Mouse (Mus musculus): ENCODE data around the gene Scaf1. TPM values are rescaled to one million over a fixed set of nuclear protein-coding genes. Genes with fewer than 3 reads are reported as not detected.

Scaf1 gene
- polyA plus RNA-seq, 1 experiment: 147 TPM

GRCm38 (mm10) chr7:45038411-45038810 lies 22.2 kb upstream of the Scaf1 start:
- DNase-seq (ENCODE audit: low read depth): no peak
- TF ChIP-seq CTCF (IDR thresholded peaks at IDR 0.05; ENCODE audit: borderline replicate concordance, extremely low read depth, insufficient read depth, insufficient read length): no peak
- TF ChIP-seq POLR2A (IDR thresholded peaks at IDR 0.05; ENCODE audit: borderline replicate concordance, extremely low read depth, insufficient read depth, insufficient read length, poor library complexity, severe bottlenecking): no peak

DNA sequence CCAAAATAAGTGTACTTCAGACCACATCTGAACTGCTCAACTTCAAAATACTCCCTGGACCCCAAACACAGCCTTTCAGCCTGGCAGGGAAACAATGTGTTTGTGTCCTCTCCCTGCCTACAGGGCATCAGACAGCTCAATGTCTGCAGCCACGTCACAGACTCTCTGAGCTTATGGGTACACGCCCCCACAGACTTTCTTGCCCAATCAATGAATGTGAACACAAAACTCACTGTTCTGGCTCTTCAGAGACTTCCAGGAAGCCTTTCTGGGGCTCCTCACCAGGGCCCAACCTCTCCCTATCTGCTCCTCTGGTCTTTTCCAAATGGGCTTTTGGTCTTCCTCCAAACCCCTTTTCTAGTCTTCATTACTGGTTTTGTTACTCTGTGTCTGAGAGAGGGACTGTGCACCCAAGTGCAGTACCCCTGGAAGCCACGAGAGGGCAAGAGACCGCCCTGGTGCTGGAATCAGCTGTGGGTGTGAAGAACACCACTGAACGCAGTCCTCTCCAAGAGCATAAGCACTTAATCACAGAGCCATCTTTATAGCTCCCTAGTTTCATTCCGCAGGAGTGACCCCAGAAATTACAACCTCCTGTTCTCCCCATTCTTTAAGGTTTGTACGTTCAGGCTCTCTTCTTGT lies 21.7 kb upstream of the Scaf1 start:
- DNase-seq (ENCODE audit: low read depth): peak; percentile 39
- TF ChIP-seq POLR2A (IDR thresholded peaks at IDR 0.05; ENCODE audit: borderline replicate concordance, extremely low read depth, insufficient read depth, insufficient read length, poor library complexity, severe bottlenecking): no peak
- peak; percentile 77 for TF ChIP-seq CTCF (IDR thresholded peaks at IDR 0.05; ENCODE audit: borderline replicate concordance, extremely low read depth, insufficient read depth, insufficient read length)

DNA sequence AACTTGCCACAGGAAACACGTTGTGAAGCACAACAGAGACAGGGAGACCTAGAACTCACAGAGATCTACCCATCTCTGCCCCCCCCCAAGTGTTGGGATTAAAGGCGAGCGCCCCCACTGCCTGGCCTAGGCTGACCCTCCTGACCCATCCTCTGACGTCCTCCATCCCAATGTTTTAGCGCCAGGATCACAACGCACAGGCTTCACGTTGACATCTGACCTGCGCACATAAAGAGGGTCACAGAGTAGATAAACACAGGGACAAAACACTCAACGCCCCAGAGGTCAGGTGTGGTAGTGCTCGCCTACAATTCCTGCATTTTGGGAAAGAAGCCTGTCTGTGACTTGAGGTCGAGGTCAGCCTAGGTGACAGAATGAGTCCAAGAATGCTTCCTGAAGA lies 20.5 kb upstream of the Scaf1 start:
- no peak for DNase-seq (ENCODE audit: low read depth)
- TF ChIP-seq POLR2A (IDR thresholded peaks at IDR 0.05; ENCODE audit: borderline replicate concordance, extremely low read depth, insufficient read depth, insufficient read length, poor library complexity, severe bottlenecking): no peak
- TF ChIP-seq CTCF (IDR thresholded peaks at IDR 0.05; ENCODE audit: borderline replicate concordance, extremely low read depth, insufficient read depth, insufficient read length): no peak

DNA sequence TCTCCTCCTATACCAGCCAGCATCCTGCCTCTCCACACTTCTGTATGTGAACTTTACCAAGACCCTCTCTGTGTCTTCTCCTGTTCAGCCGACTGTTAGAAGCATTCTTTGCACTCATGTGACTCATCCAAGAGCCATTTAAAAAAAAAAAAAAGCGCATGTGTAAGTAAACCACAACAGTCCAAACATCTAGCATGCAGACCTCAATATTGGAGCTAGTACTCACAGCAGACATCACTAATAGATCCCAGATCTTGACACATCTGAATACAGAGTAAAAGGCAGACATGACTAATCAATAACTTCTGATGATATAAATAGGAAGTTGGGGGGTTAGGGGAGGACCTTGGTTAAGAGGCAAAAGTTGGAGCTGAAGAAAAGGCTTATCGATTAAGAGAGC lies 19.5 kb upstream of the Scaf1 start:
- no peak for TF ChIP-seq POLR2A (IDR thresholded peaks at IDR 0.05; ENCODE audit: borderline replicate concordance, extremely low read depth, insufficient read depth, insufficient read length, poor library complexity, severe bottlenecking)
- no peak for TF ChIP-seq CTCF (IDR thresholded peaks at IDR 0.05; ENCODE audit: borderline replicate concordance, extremely low read depth, insufficient read depth, insufficient read length)

GRCm38 (mm10) chr7:45033722-45034359 lies 17.7 kb upstream of the Scaf1 start:
- no peak for DNase-seq (ENCODE audit: low read depth)
- no peak for TF ChIP-seq POLR2A (IDR thresholded peaks at IDR 0.05; ENCODE audit: borderline replicate concordance, extremely low read depth, insufficient read depth, insufficient read length, poor library complexity, severe bottlenecking)
- TF ChIP-seq CTCF (IDR thresholded peaks at IDR 0.05; ENCODE audit: borderline replicate concordance, extremely low read depth, insufficient read depth, insufficient read length): no peak

More for the DNA sequence above, 19.5 kb upstream of the Scaf1 start:
- DNase-seq (ENCODE audit: low read depth): no peak

DNA sequence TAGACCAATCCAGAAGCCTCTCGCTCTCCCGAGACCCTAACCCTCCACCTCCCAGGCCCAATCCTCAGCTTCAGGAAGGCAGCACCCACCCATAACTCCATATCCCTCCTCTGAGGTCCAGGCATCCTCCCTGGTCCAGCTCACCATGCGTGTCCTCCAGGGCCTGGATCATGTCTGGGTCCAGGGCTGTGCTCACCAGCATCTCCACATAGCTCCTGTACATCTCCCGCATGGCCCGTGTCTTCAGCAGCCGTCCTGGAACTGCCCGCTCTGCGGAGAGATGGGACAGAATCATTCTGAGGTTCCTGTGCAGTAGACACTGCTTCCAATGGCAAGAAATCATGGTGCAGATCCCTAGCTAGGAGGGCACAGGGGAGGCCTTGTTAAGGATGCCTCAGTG lies 14.7 kb upstream of the Scaf1 start:
- no peak for DNase-seq (ENCODE audit: low read depth)
- TF ChIP-seq CTCF (IDR thresholded peaks at IDR 0.05; ENCODE audit: borderline replicate concordance, extremely low read depth, insufficient read depth, insufficient read length) (no peak), POLR2A (IDR thresholded peaks at IDR 0.05; ENCODE audit: borderline replicate concordance, extremely low read depth, insufficient read depth, insufficient read length, poor library complexity, severe bottlenecking) (no peak)

DNA sequence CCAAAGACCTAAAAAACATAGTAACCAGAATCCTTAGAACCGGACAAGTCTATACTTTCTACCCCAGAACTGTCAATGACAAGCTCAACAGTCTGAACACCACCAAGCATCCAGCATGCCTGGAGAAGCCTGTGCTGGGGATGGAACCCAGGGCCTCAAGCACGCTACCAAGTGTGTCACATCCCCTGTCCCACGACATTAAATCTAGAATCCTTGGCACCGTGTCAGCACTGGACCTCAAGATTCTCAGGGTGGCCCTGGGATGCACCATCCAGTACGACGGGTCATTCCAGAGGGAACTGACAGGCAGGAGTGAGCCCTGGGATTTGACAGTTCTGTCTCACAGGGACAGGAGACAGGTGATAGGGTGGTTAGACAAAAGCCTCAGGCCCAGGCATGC lies 13.8 kb upstream of the Scaf1 start:
- TF ChIP-seq CTCF (IDR thresholded peaks at IDR 0.05; ENCODE audit: borderline replicate concordance, extremely low read depth, insufficient read depth, insufficient read length): no peak
- no peak for TF ChIP-seq POLR2A (IDR thresholded peaks at IDR 0.05; ENCODE audit: borderline replicate concordance, extremely low read depth, insufficient read depth, insufficient read length, poor library complexity, severe bottlenecking)
- no peak for DNase-seq (ENCODE audit: low read depth)

DNA sequence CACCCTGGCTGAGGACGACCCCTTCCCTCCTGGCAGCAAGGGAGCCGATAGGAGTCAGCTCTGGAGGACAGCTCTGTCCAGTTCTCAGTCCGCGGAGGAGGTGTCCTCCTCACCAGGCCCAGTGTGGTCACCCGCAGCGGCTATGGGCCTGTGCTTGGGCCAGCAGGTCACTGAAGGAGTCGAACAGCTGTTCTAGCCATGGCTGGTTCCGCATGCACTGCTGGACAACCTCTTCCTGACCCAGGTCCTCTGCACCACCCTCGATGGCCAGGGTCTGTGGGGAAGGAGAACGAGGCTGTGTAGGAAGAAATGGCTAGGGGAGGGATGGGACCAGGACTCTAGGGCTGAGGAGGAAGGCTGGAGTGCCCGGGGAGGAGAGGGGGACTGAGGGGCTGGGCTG lies 12.2 kb upstream of the Scaf1 start:
- TF ChIP-seq POLR2A (IDR thresholded peaks at IDR 0.05; ENCODE audit: borderline replicate concordance, extremely low read depth, insufficient read depth, insufficient read length, poor library complexity, severe bottlenecking) (no peak), CTCF (IDR thresholded peaks at IDR 0.05; ENCODE audit: borderline replicate concordance, extremely low read depth, insufficient read depth, insufficient read length) (no peak)
- no peak for DNase-seq (ENCODE audit: low read depth)

GRCm38 (mm10) chr7:45027761-45028160 lies 11.6 kb upstream of the Scaf1 start:
- no peak for DNase-seq (ENCODE audit: low read depth)
- TF ChIP-seq POLR2A (IDR thresholded peaks at IDR 0.05; ENCODE audit: borderline replicate concordance, extremely low read depth, insufficient read depth, insufficient read length, poor library complexity, severe bottlenecking): no peak
- no peak for TF ChIP-seq CTCF (IDR thresholded peaks at IDR 0.05; ENCODE audit: borderline replicate concordance, extremely low read depth, insufficient read depth, insufficient read length)

- TF ChIP-seq CTCF (IDR thresholded peaks at IDR 0.05; ENCODE audit: borderline replicate concordance, extremely low read depth, insufficient read depth, insufficient read length) (no peak), POLR2A (IDR thresholded peaks at IDR 0.05; ENCODE audit: borderline replicate concordance, extremely low read depth, insufficient read depth, insufficient read length, poor library complexity, severe bottlenecking) (no peak)
- DNase-seq (ENCODE audit: low read depth): peak; percentile 33
Observed at GRCm38 (mm10) chr7:45026256-45026655, 10.1 kb upstream of the Scaf1 start.

- no peak for TF ChIP-seq POLR2A (IDR thresholded peaks at IDR 0.05; ENCODE audit: borderline replicate concordance, extremely low read depth, insufficient read depth, insufficient read length, poor library complexity, severe bottlenecking)
- TF ChIP-seq CTCF (IDR thresholded peaks at IDR 0.05; ENCODE audit: borderline replicate concordance, extremely low read depth, insufficient read depth, insufficient read length): no peak
- no peak for DNase-seq (ENCODE audit: low read depth)
Observed at GRCm38 (mm10) chr7:45025601-45026220, 9.5 kb upstream of the Scaf1 start.
